Mouse (Mus musculus): ENCODE results near the gene Kcnh5. TPM values are rescaled to one million over a fixed set of nuclear protein-coding genes. Genes with fewer than 3 reads are reported as not detected.

The Kcnh5 gene
- 0.06 and 0.21 TPM in 2 replicates for polyA plus RNA-seq (2012; ENCODE audit: low replicate concordance)

DNA sequence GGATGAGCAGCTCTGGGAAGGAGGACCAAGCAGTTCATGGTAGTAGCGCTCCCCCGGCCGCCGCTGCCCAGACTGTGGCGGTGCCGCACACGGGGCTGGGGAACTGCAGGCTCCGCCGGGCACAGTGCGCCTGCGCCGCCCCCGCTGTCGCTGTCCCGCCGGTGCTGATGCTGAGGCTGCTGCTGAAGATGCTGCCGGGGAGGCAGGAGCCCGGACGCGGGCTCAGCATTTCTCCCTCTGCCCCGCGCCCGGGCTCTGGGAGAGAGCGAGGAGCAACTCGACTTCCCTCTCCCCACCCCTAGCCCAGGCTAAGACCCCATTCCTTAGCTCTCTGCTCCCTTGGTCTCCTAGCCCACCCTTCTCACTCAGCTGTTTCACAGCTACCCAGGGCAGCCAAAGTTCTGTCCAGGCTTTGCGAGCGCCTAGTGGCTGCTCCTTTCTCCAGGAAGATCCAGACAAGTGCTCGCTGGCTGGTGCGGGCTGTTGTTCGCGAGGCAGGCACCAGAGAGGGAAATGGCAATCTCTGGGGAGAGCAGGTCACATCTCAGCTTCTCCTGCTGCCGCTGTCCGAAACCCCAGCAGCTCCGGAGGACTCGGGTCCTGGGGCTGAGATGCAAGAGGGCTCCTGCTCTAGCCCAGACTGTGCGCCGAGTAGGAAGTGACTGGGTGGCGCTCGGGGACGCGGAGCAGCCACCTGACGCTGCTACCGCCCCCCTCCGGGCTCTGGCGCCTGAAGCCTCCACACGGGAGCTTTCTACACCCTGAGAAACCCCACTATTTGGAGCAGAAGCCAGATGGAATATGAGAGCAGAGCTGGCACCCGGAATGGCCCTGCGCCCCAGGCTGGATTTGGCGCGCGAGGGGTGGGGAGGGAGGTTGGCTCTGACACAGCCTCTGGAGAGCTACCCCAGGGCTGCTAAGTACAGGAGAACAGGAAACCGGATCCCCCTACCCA, at the start of gene Kcnh5:
Kcnh5 (minus strand) TSS at position 642 of the 955 bp plus-strand sequence.

Other genes with a start within 250 kb of the Kcnh5 start
- 0.15 and 1.4 TPM in 2 replicates for gene Rhoj, start 131.0 kb upstream of the Kcnh5 start, polyA plus RNA-seq (2012; ENCODE audit: low replicate concordance)
- gene Gphb5, start 239.4 kb upstream of the Kcnh5 start, polyA plus RNA-seq (2012; ENCODE audit: low replicate concordance): not detected in 2 replicates

Measured in hematopoietic multipotent progenitor cell, adult 10-12 weeks (in vitro differentiated cells).